Mouse (Mus musculus) olfactory bulb, adult 2 months (tissue): ENCODE results near the gene Rnasel. TPM values are rescaled to one million over a fixed set of nuclear protein-coding genes. Genes with fewer than 3 reads are reported as not detected.

ENCODE experiments used
- H3K27ac ChIP-seq: fragments of 200-500 bp; 2 replicates; pipeline ENCODE4 v1.5.1; 2012; ENCODE audit warnings: low read depth, low read length; ENCODE audit not compliant: insufficient read depth
- H3K4me1 ChIP-seq: fragments of 200-500 bp; 2 replicates; pipeline ENCODE4 v1.6.1; 2012; ENCODE audit warnings: low read length; ENCODE audit not compliant: control insufficient read depth, insufficient read depth
- H3K4me3 ChIP-seq: fragments of 200-500 bp; 2 replicates; pipeline ENCODE4 v1.5.1; 2012; ENCODE audit warnings: mild to moderate bottlenecking, low read depth, low read length, moderate library complexity; ENCODE audit not compliant: insufficient read depth
- CTCF ChIP-seq: fragments of 200-500 bp; IDR thresholded peaks from 2 replicates; pipeline ENCODE4 v1.5.1; 2012; ENCODE audit warnings: low read depth, mild to moderate bottlenecking, low read length, moderate library complexity; ENCODE audit not compliant: insufficient read depth
- POLR2A ChIP-seq: fragments of 200-500 bp; IDR thresholded peaks from 2 replicates; pipeline ENCODE4 v1.6.1; 2012; ENCODE audit warnings: mild to moderate bottlenecking, low read depth, low read length, moderate library complexity; ENCODE audit not compliant: insufficient read depth
- WGBS: fragments of 180-500 bp; shearing (Covaris S2); methylation state at CpG from one replicate; pipeline ENCODE4 v1.1.7; 2018; 5-methylcytosine and 5-hydroxymethylcytosine counted together
- polyA plus RNA-seq: library from polyadenylated mRNA; stranded (reverse); fragments of >200 nt; gene quantifications from 2 replicates; pipeline ENCODE4 v1.2.4, GENCODE M21; 2012; ENCODE audit warnings: low replicate concordance; ENCODE audit not compliant: missing spikeins, insufficient read depth, insufficient read length

Gene Rnasel
- polyA plus RNA-seq, 1 experiment, result not detected

DNA sequence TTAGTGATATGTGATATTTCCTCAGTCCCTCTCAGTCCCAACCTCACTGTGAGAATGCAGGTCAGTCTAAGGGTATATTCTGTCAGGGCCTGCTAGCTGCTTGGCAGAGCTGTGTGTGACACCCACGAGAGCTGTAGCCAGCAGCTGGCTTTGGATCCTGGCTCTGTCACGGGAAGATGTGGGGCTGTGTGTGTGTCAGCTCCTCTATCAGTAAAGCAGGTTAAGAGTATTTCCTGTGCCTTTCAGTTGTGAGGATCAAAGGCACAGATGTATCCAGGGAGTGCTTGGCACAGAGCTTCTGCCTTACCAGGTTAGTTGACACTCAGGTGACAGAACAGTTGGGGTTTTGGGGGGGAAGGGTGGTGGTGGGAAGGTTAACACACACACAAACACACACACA lies 19.4 kb upstream of the Rnasel start:
- H3K27ac ChIP-seq, result no peak overlapping the region
- peaks cover 15% of the 10 kb centered on the region for H3K4me1 ChIP-seq
- TF ChIP-seq POLR2A (no peak), CTCF (no peak)
- whole genome bisulfite sequencing, result 77% methylated on average over 2 of the region's 2 CpGs
- no peak overlapping the region for H3K4me3 ChIP-seq

DNA sequence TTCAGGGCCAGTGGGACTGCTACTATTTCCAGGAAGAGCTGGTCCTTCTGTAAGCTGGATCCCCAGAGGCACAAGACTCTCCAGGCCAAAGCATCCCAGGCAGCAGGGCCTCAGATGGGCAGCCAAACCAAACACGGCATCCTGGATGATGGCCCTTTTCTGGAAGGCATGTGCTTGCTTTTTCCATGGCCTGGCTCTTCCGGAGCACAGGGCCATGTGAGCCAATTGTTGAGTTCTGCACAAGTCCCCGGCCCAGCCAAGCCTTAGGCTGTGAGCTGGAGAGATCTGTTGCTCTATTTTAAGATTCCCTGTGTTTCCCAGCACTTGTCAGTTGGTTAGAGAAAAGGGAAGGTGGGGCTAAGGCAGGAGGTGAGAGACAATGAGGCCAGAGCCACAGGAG lies 18.6 kb upstream of the Rnasel start:
- no peak for TF ChIP-seq POLR2A
- no peak for TF ChIP-seq CTCF
- 60% methylated on average over 3 of the region's 3 CpGs for WGBS
- Histone ChIP-seq H3K4me3 (no peak overlapping the region), H3K4me1 (peaks cover 16% of the 10 kb centered on the region), H3K27ac (no peak overlapping the region)

- H3K4me3 ChIP-seq, result no peak overlapping the region
- 40% methylated on average over 9 of the region's 9 CpGs for WGBS
- H3K4me1 ChIP-seq, result peaks cover 26% of the 10 kb centered on the region
- H3K27ac ChIP-seq, result no peak overlapping the region
- TF ChIP-seq POLR2A (no peak), CTCF (no peak)
These were observed 16.0 kb upstream of the Rnasel start for GRCm38 (mm10) chr1:153733181-153733580.

GRCm38 (mm10) chr1:153734866-153735265 lies 14.4 kb upstream of the Rnasel start:
- H3K27ac ChIP-seq, result no peak overlapping the region
- WGBS, result 91% methylated on average over 4 of the region's 4 CpGs
- no peak overlapping the region for H3K4me3 ChIP-seq
- H3K4me1 ChIP-seq, result peaks cover 29% of the 10 kb centered on the region
- TF ChIP-seq POLR2A, result no peak
- TF ChIP-seq CTCF, result no peak

DNA sequence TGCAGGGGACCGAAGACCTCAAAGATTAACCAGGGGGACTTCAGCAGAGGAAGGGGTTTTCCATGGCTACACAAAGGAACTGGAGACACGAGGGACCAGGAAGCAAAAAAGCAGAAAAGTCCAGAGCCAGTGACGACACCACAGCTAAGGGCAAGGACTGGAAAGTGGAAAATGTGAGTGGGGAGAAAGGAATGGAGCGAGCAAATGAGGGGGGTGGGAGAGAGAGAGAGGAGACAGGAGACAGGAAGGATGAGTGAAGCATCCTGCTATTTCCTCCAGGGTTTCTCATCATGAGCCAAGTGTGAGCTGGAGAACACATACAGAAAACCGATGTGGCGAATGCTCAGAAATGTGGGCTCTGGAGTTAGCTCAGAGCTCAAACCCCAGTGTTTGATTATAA lies 13.1 kb upstream of the Rnasel start:
- WGBS, result 67% methylated on average over 6 of the region's 6 CpGs
- no peak overlapping the region for H3K4me3 ChIP-seq
- peaks cover 33% of the 10 kb centered on the region for H3K4me1 ChIP-seq
- TF ChIP-seq POLR2A (no peak), CTCF (no peak)
- no peak overlapping the region for H3K27ac ChIP-seq

- Histone ChIP-seq H3K4me1 (peaks cover 37% of the 10 kb centered on the region), H3K27ac (no peak overlapping the region)
- TF ChIP-seq CTCF (no peak), POLR2A (no peak)
These were observed 11.8 kb upstream of the Rnasel start for GRCm38 (mm10) chr1:153737101-153738085.

GRCm38 (mm10) chr1:153739437-153740015 lies 9.7 kb upstream of the Rnasel start:
- 22% methylated on average over 13 of the region's 13 CpGs for WGBS
- TF ChIP-seq CTCF (no peak), POLR2A (no peak)

More at GRCm38 (mm10) chr1:153737101-153738085, 11.8 kb upstream of the Rnasel start:
- H3K4me3 ChIP-seq, result no peak overlapping the region
- 31% methylated on average over 9 of the region's 9 CpGs for WGBS

GRCm38 (mm10) chr1:153740145-153740544 lies 9.1 kb upstream of the Rnasel start, which contains the start of gene Rgs16:
Rgs16 (plus strand) TSS chr1:153740349.
- peak within 1 kb of the TSS; percentile 34; the same call in 1 of the 2 replicates for H3K27ac ChIP-seq
- 8% methylated on average over 28 of the region's 28 CpGs for WGBS
- TF ChIP-seq CTCF (no peak), POLR2A (peak; percentile 47; the same call in 1 of the 2 replicates)
- peaks cover 40% of the 10 kb centered on the region for H3K4me1 ChIP-seq
- H3K4me3 ChIP-seq, result peak within 1 kb of the TSS; percentile 45

More at GRCm38 (mm10) chr1:153739437-153740015, 9.7 kb upstream of the Rnasel start:
- no peak overlapping the region for H3K27ac ChIP-seq
- H3K4me3 ChIP-seq, result peak overlapping the region; percentile 45; the same call in 1 of the 2 replicates
- H3K4me1 ChIP-seq, result peaks cover 40% of the 10 kb centered on the region

DNA sequence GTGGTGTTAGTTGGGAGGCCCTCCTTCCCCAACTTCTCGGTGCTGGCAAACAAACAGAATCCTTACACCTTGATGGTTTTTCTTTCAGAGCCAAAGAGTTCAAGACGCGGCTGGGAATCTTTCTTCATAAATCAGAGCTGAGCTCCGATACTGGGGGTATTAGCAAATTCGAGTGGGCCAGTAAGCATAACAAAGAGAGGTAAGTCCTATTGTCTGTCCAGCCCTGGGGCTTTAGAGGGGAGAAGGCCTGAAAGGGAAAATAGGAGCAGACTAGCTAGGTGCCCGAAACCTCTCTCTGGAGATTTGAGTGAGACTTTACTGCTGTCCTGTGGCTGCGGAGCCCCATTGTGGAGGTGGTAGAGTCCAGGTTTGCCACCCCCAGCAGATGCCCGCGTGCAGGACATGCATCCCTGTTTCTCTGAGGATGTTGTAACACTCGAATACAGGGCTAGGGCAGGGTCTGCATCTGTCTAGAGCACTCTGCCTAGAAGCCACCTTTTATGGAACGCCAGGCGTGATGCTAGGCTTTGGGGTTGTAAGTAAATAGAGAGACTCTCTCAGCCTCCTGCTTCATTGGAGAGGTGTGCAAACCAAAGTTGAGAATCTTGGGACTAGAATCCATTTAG lies 8.3 kb upstream of the Rnasel start:
- peak overlapping the region; percentile 34; the same call in 1 of the 2 replicates for H3K27ac ChIP-seq
- H3K4me3 ChIP-seq, result peak overlapping the region; percentile 45
- WGBS, result 67% methylated on average over 12 of the region's 12 CpGs
- TF ChIP-seq POLR2A, result no peak
- H3K4me1 ChIP-seq, result peaks cover 38% of the 10 kb centered on the region
